Mouse (Mus musculus) kidney, postnatal 0 days (tissue): ENCODE data around the gene Lin9. TPM values are rescaled to one million over a fixed set of nuclear protein-coding genes. Genes with fewer than 3 reads are reported as not detected.

Experiments used
- ATAC-seq: fragments of 200-750 bp; cut with Nextera tagmentation; replicated peaks from 2 replicates; pipeline ENCODE4 v1.8.0; 2017; ENCODE audit warnings: low read depth, moderate number of reproducible peaks, moderate TSS enrichment, moderate library complexity; ENCODE audit not compliant: low FRiP score
- DNase-seq: peaks from one replicate; pipeline ENCODE4 v3.0.0-alpha.2; 2016; ENCODE audit warnings: low spot score
- H3K27ac ChIP-seq: fragments of 300-500 bp; sonication (generic); 2 replicates; pipeline ENCODE4 v1.5.1; 2014; ENCODE audit warnings: mild to moderate bottlenecking
- H3K27me3 ChIP-seq: fragments of 300-500 bp; sonication (generic); 2 replicates; pipeline ENCODE4 v1.6.1; 2014; ENCODE audit warnings: low read length, mixed read lengths; ENCODE audit not compliant: insufficient read depth
- H3K36me3 ChIP-seq: fragments of 300-500 bp; sonication (generic); 2 replicates; pipeline ENCODE4 v1.6.1; 2014; ENCODE audit warnings: low read length, mixed read lengths; ENCODE audit not compliant: insufficient read depth
- H3K4me1 ChIP-seq: fragments of 300-500 bp; sonication (generic); replicated peaks from 2 replicates; pipeline ENCODE4 v1.6.1; 2014; ENCODE audit warnings: antibody characterized with exemption, low read length, mixed read lengths; ENCODE audit not compliant: insufficient read depth
- H3K4me2 ChIP-seq: fragments of 300-500 bp; sonication (generic); 2 replicates; pipeline ENCODE4 v1.6.1; 2014; ENCODE audit warnings: mild to moderate bottlenecking, low read length, moderate library complexity, mixed read lengths
- H3K4me3 ChIP-seq: fragments of 300-500 bp; sonication (generic); replicated peaks from 2 replicates; pipeline ENCODE4 v1.5.1; 2014; ENCODE audit warnings: low read depth, low read length
- H3K9ac ChIP-seq: fragments of 300-500 bp; sonication (generic); 2 replicates; pipeline ENCODE4 v1.6.1; 2014; ENCODE audit warnings: low read depth, low read length
- H3K9me3 ChIP-seq: fragments of 300-500 bp; sonication (generic); replicated peaks from 2 replicates; pipeline ENCODE4 v1.6.1; 2016; ENCODE audit warnings: low read length, inconsistent platforms, mixed read lengths
- CTCF ChIP-seq: IDR thresholded peaks from 2 replicates; pipeline ENCODE4 v1.5.1; 2016; ENCODE audit warnings: antibody characterized with exemption, low read depth, mild to moderate bottlenecking, moderate library complexity
- WGBS: fragments of 180-500 bp; shearing (Covaris S2); extraction: QIAGEN DNeasy Blood & Tissue Kit; methylation state at CpG from one replicate; pipeline ENCODE4 v1.1.7; 2014; 5-methylcytosine and 5-hydroxymethylcytosine counted together
- polyA plus RNA-seq: library from polyadenylated mRNA; unstranded; fragments of >200 nt; fragmentation: Nextera tagmentation; extraction: Ambion mirVana; gene quantifications from 2 replicates; pipeline ENCODE4 v1.2.1, GENCODE M21; 2015

Lin9 gene
- polyA plus RNA-seq, 1 experiment from 2014 or later = 11.6 TPM

DNA sequence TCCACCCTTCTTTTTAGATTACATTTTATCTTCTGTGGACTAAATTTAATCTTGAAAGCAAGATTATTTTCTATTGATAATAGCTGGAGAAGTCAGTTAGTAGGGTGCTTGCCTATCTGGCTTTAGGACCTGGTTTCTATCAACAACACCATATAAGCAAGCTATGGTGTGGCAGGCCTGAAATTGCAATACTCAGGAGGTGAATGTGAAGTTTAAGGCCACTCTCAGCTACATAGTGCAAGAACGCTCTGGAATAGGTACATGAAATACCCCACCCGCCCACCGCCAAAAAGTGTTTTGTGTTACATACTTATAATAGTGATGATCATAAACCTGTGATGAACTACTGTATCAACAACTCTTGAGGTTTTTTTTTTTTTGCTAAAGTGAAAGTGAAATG, 88.3 kb downstream of the Lin9 start:
- Histone ChIP-seq H3K9me3 (no peaks in the 10 kb centered on the region), H3K4me3 (no peak overlapping the region), H3K4me2 (no peak overlapping the region), H3K27me3 (no peaks in the 10 kb centered on the region), H3K4me1 (peaks cover 6% of the 10 kb centered on the region), H3K36me3 (peaks cover 5% of the 10 kb centered on the region), H3K27ac (no peak overlapping the region), H3K9ac (no peak overlapping the region)
- WGBS = 87% methylated on average over 3 of the region's 3 CpGs
- ATAC-seq (no peak), DNase-seq (no peak)
- no peak for TF ChIP-seq CTCF

Other genes starting within 250 kb of the Lin9 start
- 0.64 and 1.0 TPM in 2 replicates for gene Stum, start 157.6 kb upstream of the Lin9 start, polyA plus RNA-seq
- gene Parp1, start 72.2 kb upstream of the Lin9 start, polyA plus RNA-seq = 69.8 and 75.3 TPM in 2 replicates
- 0.30 and 0.36 TPM in 2 replicates for gene Mixl1, start 55.9 kb downstream of the Lin9 start, polyA plus RNA-seq
- 18.5 and 19.6 TPM in 2 replicates for gene Acbd3, start 84.9 kb downstream of the Lin9 start, polyA plus RNA-seq
- 2,528 and 2,557 TPM in 2 replicates for gene H3f3a, start 172.8 kb downstream of the Lin9 start, polyA plus RNA-seq
- gene Sde2, start 210.0 kb downstream of the Lin9 start, polyA plus RNA-seq = 25.6 and 29.6 TPM in 2 replicates